ENCODE assay signal across 8 mouse cellular contexts in genomic region chr17:21963302-21963701, GRCm38 (mm10). TPM values are rescaled to one million over a fixed set of nuclear protein-coding genes. Genes with fewer than 3 reads are reported as not detected.
DNase-seq lines count a peak whose midpoint lies in the region; ATAC-seq and TF ChIP-seq lines count a peak whose summit lies in the region.

No protein-coding gene starts in this region.

- H3K79me3 ChIP-seq in C2C12 (ENCODE audit: low read depth): peaks cover 32% of the 10 kb centered on the region

- WGBS in forebrain, embryonic 12.5 days: 61% methylated on average over 4 of the region's 4 CpGs
- WGBS in liver, embryonic 16.5 days (ENCODE audit: insufficient replicate concordance): 21% methylated on average over 4 of the region's 4 CpGs

- H3K9ac ChIP-seq in forebrain, embryonic 12.5 days: 0 out of 2 replicates have a peak overlapping the region, but pooled peaks have one; percentile 7
- H3K9ac ChIP-seq in liver, embryonic 16.5 days (ENCODE audit: low read depth, low read length): peak overlapping the region; percentile 41

- no peak for TF ChIP-seq CTCF in gastrocnemius, adult 2 months (IDR thresholded peaks at IDR 0.05)
- no peak for TF ChIP-seq CTCF in C2C12 (IDR thresholded peaks at IDR 0.05; ENCODE audit: control insufficient read depth, insufficient read depth, insufficient read length)

- H3K4me1 ChIP-seq in forebrain, embryonic 12.5 days: peaks cover 23% of the 10 kb centered on the region
- peaks cover 8% of the 10 kb centered on the region for H3K4me1 ChIP-seq in liver, embryonic 16.5 days (ENCODE audit: control insufficient read depth, low read depth, low read length)

- H3ac ChIP-seq in C2C12 (ENCODE audit: control insufficient read depth, insufficient read length, low read depth): no peak overlapping the region

- peak overlapping the region; percentile 92 for H3K27ac ChIP-seq in gastrocnemius, adult 2 months
- H3K27ac ChIP-seq in forebrain, embryonic 12.5 days: no peak overlapping the region
- H3K27ac ChIP-seq in liver, embryonic 16.5 days (ENCODE audit: low read length): no peak overlapping the region

- H3K79me2 ChIP-seq in C2C12 (ENCODE audit: control insufficient read depth, insufficient read depth): peaks cover 60% of the 10 kb centered on the region

- no peak for ATAC-seq in forebrain, embryonic 12.5 days (ENCODE audit: low FRiP score)
- no peak for ATAC-seq in liver, embryonic 16.5 days (ENCODE audit: low read depth)

- peak overlapping the region; percentile 50 for H3K4me2 ChIP-seq in forebrain, embryonic 12.5 days
- peak overlapping the region; percentile 76 for H3K4me2 ChIP-seq in liver, embryonic 16.5 days (ENCODE audit: low read depth, low read length)

- no peaks in the 10 kb centered on the region for H3K36me3 ChIP-seq in C2C12 (ENCODE audit: control insufficient read depth, insufficient read depth)
- H3K36me3 ChIP-seq in forebrain, embryonic 12.5 days (replicated peaks): peaks cover 7% of the 10 kb centered on the region
- H3K36me3 ChIP-seq in liver, embryonic 16.5 days (ENCODE audit: control insufficient read depth, insufficient read depth): no peaks in the 10 kb centered on the region

- DNase-seq in gastrocnemius, adult 2 months: no peak
- DNase-seq in gastrocnemius, postnatal 14 days: no peak
- no peak for DNase-seq in thymus, postnatal 36 days
- DNase-seq in spleen, adult 12 weeks (ENCODE audit: low spot score): no peak
- no peak for DNase-seq in urinary bladder, postnatal 25 days (ENCODE audit: low spot score)

- peak overlapping the region; percentile 83 for H3K4me3 ChIP-seq in gastrocnemius, adult 2 months
- H3K4me3 ChIP-seq in C2C12 (ENCODE audit: insufficient read depth, poor library complexity, severe bottlenecking): peak overlapping the region; percentile 64
- H3K4me3 ChIP-seq in forebrain, embryonic 12.5 days (replicated peaks): peak overlapping the region; percentile 65
- peak overlapping the region; percentile 58 for H3K4me3 ChIP-seq in liver, embryonic 16.5 days (ENCODE audit: low read depth, low read length)

- no peaks in the 10 kb centered on the region for H3K27me3 ChIP-seq in C2C12 (ENCODE audit: control insufficient read depth, insufficient read depth, insufficient read length)
- H3K27me3 ChIP-seq in forebrain, embryonic 12.5 days: no peaks in the 10 kb centered on the region
- H3K27me3 ChIP-seq in liver, embryonic 16.5 days (ENCODE audit: control insufficient read depth, insufficient read depth, low read depth, low read length): no peaks in the 10 kb centered on the region

- intact Hi-C loops in gastrocnemius, adult 2 months (cut with DNase I): loop anchor here (10.0 kb wide), 1 partner anchor 259 kb away; the partner anchor contains the start of gene Zfp760
- intact Hi-C loops in gastrocnemius, postnatal 14 days (cut with DNase I; ENCODE audit: low total_unique reads): no loop called here

- no peaks in the 10 kb centered on the region for H3K9me3 ChIP-seq in forebrain, embryonic 12.5 days
- H3K9me3 ChIP-seq in liver, embryonic 16.5 days (replicated peaks; ENCODE audit: control insufficient read depth, low read length): no peaks in the 10 kb centered on the region

TF ChIP-seq in C2C12, 6 proteins besides CTCF, POLR2A, EP300 and RAD21:
- TF ChIP-seq FOSL1 (IDR thresholded peaks at IDR 0.05; ENCODE audit: insufficient read depth, low read length, poor library complexity, severe bottlenecking): no peak
- TF ChIP-seq CEBPB (IDR thresholded peaks at IDR 0.05; ENCODE audit: low read depth): no peak
- no peak for TF ChIP-seq MYOD1 (IDR thresholded peaks at IDR 0.05; ENCODE audit: control insufficient read depth, insufficient read length, low read depth)
TF ChIP-seq in C2C12: peak in this region for 0.

RNA-seq across cellular contexts. Expression of gene Zfp943, which starts 0.9 kb away (rescaled TPM):
- total RNA-seq in gastrocnemius, adult 2 months (2021): 10 to 100 TPM; 21.5 to 22.9 TPM
- total RNA-seq in gastrocnemius, postnatal 14 days (2021): 10 to 100 TPM; 13.2 to 14.7 TPM
- polyA plus RNA-seq in C2C12 (2012; fragmentation: generic; extraction: Trizol): 1.9 TPM
- polyA plus RNA-seq in forebrain, embryonic 12.5 days (2016; fragmentation: Nextera tagmentation; extraction: Ambion mirVana): 19.4 and 21.4 TPM in 2 replicates
- polyA plus RNA-seq in liver, embryonic 16.5 days (2015; fragmentation: Nextera tagmentation; extraction: Ambion mirVana): 6.1 and 6.2 TPM in 2 replicates

RNA-seq across cellular contexts. Expression of gene Zfp942, which starts 1.0 kb away (rescaled TPM):
- total RNA-seq in gastrocnemius, adult 2 months (2021): 1 to 10 TPM; 5.5 to 7.1 TPM
- 1 to 10 TPM; 4.6 to 4.8 TPM for total RNA-seq in gastrocnemius, postnatal 14 days (2021)
- polyA plus RNA-seq in C2C12 (2012; fragmentation: generic; extraction: Trizol): 1.1 TPM
- polyA plus RNA-seq in forebrain, embryonic 12.5 days (2016; fragmentation: Nextera tagmentation; extraction: Ambion mirVana): 25.3 and 26.2 TPM in 2 replicates
- polyA plus RNA-seq in liver, embryonic 16.5 days (2015; fragmentation: Nextera tagmentation; extraction: Ambion mirVana): 8.2 and 8.5 TPM in 2 replicates

RNA-seq across cellular contexts. Expression of gene Zfp995, which starts 53.6 kb away (rescaled TPM):
- total RNA-seq in gastrocnemius, adult 2 months (2021): 1 to 10 TPM in 1 of 2 experiments, under 1 TPM in 1; 0.99 to 1.2 TPM
- total RNA-seq in gastrocnemius, postnatal 14 days (2021): 1 to 10 TPM; 1.1 to 1.2 TPM
- polyA plus RNA-seq in C2C12 (2012; fragmentation: generic; extraction: Trizol): 0.74 TPM
- 9.5 and 9.6 TPM in 2 replicates for polyA plus RNA-seq in forebrain, embryonic 12.5 days (2016; fragmentation: Nextera tagmentation; extraction: Ambion mirVana)
- polyA plus RNA-seq in liver, embryonic 16.5 days (2015; fragmentation: Nextera tagmentation; extraction: Ambion mirVana): 0.85 and 1.4 TPM in 2 replicates
